Mouse (Mus musculus) cerebellum, postnatal 36 days (tissue): ENCODE measurements around the gene Nudt8.

Experiments used
- DNase-seq, 2 experiments: peaks; one replicate each; pipeline ENCODE4 v3.0.0; 2021 to 2022; ENCODE audit warnings: mixed read lengths in 2 of 2

The Nudt8 gene

GRCm38 (mm10) chr19:3988066-3988465 is 12.3 kb upstream of the Nudt8 start:
- no peak for DNase-seq

GRCm38 (mm10) chr19:3988750-3989149 is 11.6 kb upstream of the Nudt8 start:
- DNase-seq = no peak

GRCm38 (mm10) chr19:3990804-3991203 is 9.6 kb upstream of the Nudt8 start:
- DNase-seq = no peak

GRCm38 (mm10) chr19:3991562-3991961 is 8.8 kb upstream of the Nudt8 start:
- no peak for DNase-seq

- no peak for DNase-seq
These were observed 8.4 kb upstream of the Nudt8 start for GRCm38 (mm10) chr19:3991966-3992365.

- no peak for DNase-seq
These were observed 8.0 kb upstream of the Nudt8 start, which contains the start of gene Tbx10 for GRCm38 (mm10) chr19:3992416-3992815. Tbx10 (plus strand) TSS chr19:3992752.

GRCm38 (mm10) chr19:3994932-3995331 is 5.4 kb upstream of the Nudt8 start:
- DNase-seq = no peak

GRCm38 (mm10) chr19:3995505-3995904 is 4.9 kb upstream of the Nudt8 start:
- DNase-seq = no peak

GRCm38 (mm10) chr19:3996106-3996505 is 4.3 kb upstream of the Nudt8 start:
- DNase-seq = no peak

GRCm38 (mm10) chr19:3996747-3997146 is 3.6 kb upstream of the Nudt8 start:
- DNase-seq = no peak

- no peak for DNase-seq
These were observed 3.1 kb upstream of the Nudt8 start for GRCm38 (mm10) chr19:3997231-3997630.

- DNase-seq = no peak
These were observed 2.0 kb upstream of the Nudt8 start for GRCm38 (mm10) chr19:3998335-3998734.

GRCm38 (mm10) chr19:3999121-3999730 is 1.2 kb upstream of the Nudt8 start:
- no peak for DNase-seq

- no peak for DNase-seq
These were observed 657 bp downstream of the Nudt8 start for GRCm38 (mm10) chr19:4000949-4001525.

- no peak for DNase-seq
These were observed 1.4 kb downstream of the Nudt8 start for GRCm38 (mm10) chr19:4001752-4002151.

- no peak for DNase-seq
These were observed 2.7 kb downstream of the Nudt8 start, which contains the start of gene Doc2g for GRCm38 (mm10) chr19:4003112-4003511. Doc2g (plus strand) TSS chr19:4003313.

GRCm38 (mm10) chr19:4003641-4004040 is 3.3 kb downstream of the Nudt8 start:
- DNase-seq = no peak

- no peak for DNase-seq
These were observed 4.0 kb downstream of the Nudt8 start for GRCm38 (mm10) chr19:4004331-4004730.

- no peak for DNase-seq
These were observed 4.7 kb downstream of the Nudt8 start for GRCm38 (mm10) chr19:4005091-4005490.

- DNase-seq = no peak
These were observed 5.6 kb downstream of the Nudt8 start for GRCm38 (mm10) chr19:4005971-4006370.

- DNase-seq = no peak
These were observed 10.7 kb downstream of the Nudt8 start for GRCm38 (mm10) chr19:4011086-4011485.

- DNase-seq = peak; percentile 95 to 96
These were observed 12.1 kb downstream of the Nudt8 start, which contains the start of gene Ndufv1 for GRCm38 (mm10) chr19:4012432-4013022. Ndufv1 (minus strand) TSS chr19:4012806.

GRCm38 (mm10) chr19:4013066-4013465 is 12.7 kb downstream of the Nudt8 start:
- DNase-seq = no peak

- DNase-seq = no peak
These were observed 14.4 kb downstream of the Nudt8 start for GRCm38 (mm10) chr19:4014802-4015201.
